Mouse (Mus musculus): ENCODE measurements around the gene Trim42.

Gene Trim42

GRCm38 (mm10) chr9:97369591-97369990 is at the start of gene Trim42:
Gene Trim42 (minus strand): TSS chr9:97369958.
- DNase-seq = no peak

GRCm38 (mm10) chr9:97414876-97415668 is 45.3 kb upstream of the Trim42 start:
- no peak for DNase-seq

GRCm38 (mm10) chr9:97408142-97408541 is 38.4 kb upstream of the Trim42 start:
- no peak for DNase-seq

- DNase-seq = no peak
Measured at GRCm38 (mm10) chr9:97356441-97356840, 13.3 kb downstream of the Trim42 start.

- DNase-seq = no peak
Measured at GRCm38 (mm10) chr9:97344767-97345297, 24.9 kb downstream of the Trim42 start.

GRCm38 (mm10) chr9:97341772-97342171 is 28.0 kb downstream of the Trim42 start:
- no peak for DNase-seq

DNA sequence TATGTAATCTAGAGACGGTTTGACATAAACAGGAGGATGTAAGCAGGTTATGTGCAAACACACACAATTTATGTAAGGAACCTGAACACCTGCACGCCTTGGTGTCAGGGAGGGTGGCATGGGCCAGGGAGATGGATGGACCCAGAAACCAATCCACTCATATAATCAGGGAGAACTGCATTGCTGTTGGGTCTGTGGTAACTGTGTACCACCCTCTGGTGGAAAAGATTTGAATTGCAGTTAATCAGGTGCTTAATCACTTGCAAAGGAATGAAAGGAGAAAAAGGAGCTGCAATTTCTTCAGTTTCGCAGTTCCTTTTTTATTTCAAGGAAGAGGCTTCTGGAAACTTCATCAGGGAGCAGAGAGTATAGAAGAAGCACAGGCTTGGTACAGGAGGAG is 46.9 kb downstream of the Trim42 start:
- peak; percentile 34 for DNase-seq

DNA sequence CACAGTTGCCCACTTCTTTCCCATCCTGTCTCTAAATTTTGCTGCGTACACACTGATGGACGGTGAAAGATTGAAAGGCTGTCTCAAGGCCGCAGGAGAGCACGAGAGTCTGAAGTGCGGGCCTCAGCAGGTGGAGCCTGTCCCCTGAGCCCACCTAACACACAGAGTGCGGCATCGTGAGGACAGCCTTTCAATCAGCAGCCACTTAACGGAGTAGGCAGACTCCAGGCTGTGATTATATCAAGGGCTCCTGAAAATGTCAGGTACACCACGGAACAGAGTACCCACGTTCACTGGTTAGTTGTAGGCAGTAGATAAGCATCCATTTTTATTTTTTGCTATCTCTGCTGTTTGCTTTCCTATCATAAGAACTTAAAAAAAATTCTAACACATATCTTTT is 47.6 kb downstream of the Trim42 start:
- DNase-seq = peak; percentile 61

GRCm38 (mm10) chr9:97315421-97316055 is 54.2 kb downstream of the Trim42 start:
- DNase-seq = peak; percentile 88

DNA sequence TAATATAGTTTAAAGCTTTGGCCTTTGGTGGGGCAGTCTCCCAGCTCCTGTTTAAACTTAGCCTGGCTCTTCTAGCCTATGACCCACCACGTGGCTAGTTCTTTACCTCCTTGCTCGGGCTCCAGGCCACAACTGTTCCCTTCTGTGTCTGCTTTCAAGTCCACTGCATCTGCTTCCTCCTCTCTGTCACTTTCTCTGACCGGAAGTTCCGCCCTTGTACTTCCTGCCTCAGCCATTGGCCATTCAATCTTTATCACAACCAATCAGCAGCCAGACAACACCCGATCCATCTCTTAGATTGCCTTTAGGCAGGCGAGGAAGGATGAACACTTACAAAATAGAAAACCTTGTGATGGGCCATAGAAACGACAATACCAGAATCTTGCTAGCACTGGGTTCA is 58.1 kb downstream of the Trim42 start:
- peak; percentile 18 for DNase-seq

GRCm38 (mm10) chr9:97309509-97310053 is 60.2 kb downstream of the Trim42 start:
- peak; percentile 63 for DNase-seq

GRCm38 (mm10) chr9:97307705-97308485 is 61.9 kb downstream of the Trim42 start:
- peak; percentile 56 for DNase-seq
